Mouse (Mus musculus) layer of hippocampus, postnatal 36 days (tissue): ENCODE data around the gene E130208F15Rik. TPM values are rescaled to one million over a fixed set of nuclear protein-coding genes. Genes with fewer than 3 reads are reported as not detected.

Experiments
- DNase-seq, 2 experiments: peaks; one replicate each; pipeline ENCODE4 v3.0.0; 2022
- total RNA-seq, 2 experiments: library from RNA; stranded (reverse); gene quantifications; 2 replicates each; pipeline ENCODE4 v1.2.3; 2021

E130208F15Rik gene
- total RNA-seq, 2 experiments from 2014 or later = 0.28 to 0.40 TPM

GRCm38 (mm10) chr7:30308076-30309005 lies 13.2 kb upstream of the E130208F15Rik start, which contains the start of gene Alkbh6:
Gene Alkbh6 (plus strand): TSS chr7:30308717.
- peak; percentile 94 to 95 for DNase-seq

- no peak for DNase-seq
These were observed 12.0 kb upstream of the E130208F15Rik start for GRCm38 (mm10) chr7:30309395-30310129.

GRCm38 (mm10) chr7:30310136-30310535 lies 11.4 kb upstream of the E130208F15Rik start:
- DNase-seq = no peak

GRCm38 (mm10) chr7:30313666-30314320 lies 7.7 kb upstream of the E130208F15Rik start:
- DNase-seq = no peak

- no peak for DNase-seq
These were observed 6.8 kb upstream of the E130208F15Rik start, which contains the start of gene Syne4 for GRCm38 (mm10) chr7:30314721-30315155. Gene Syne4 (plus strand): TSS chr7:30314807.

GRCm38 (mm10) chr7:30315559-30316529 lies 5.7 kb upstream of the E130208F15Rik start:
- no peak for DNase-seq

GRCm38 (mm10) chr7:30318142-30318541 lies 3.4 kb upstream of the E130208F15Rik start:
- no peak for DNase-seq

GRCm38 (mm10) chr7:30320946-30321345 lies 594 bp upstream of the E130208F15Rik start:
- DNase-seq = no peak

- peak; percentile 96 for DNase-seq
These were observed 736 bp downstream of the E130208F15Rik start for GRCm38 (mm10) chr7:30322285-30322667.

GRCm38 (mm10) chr7:30322865-30323264 lies 1.3 kb downstream of the E130208F15Rik start:
- DNase-seq = no peak

- DNase-seq = no peak
These were observed 2.3 kb downstream of the E130208F15Rik start, which contains the start of gene Sdhaf1 for GRCm38 (mm10) chr7:30323795-30324194. Gene Sdhaf1 (minus strand): TSS chr7:30323895.

- peak in 1 of 2 experiments; percentile 52 for DNase-seq
These were observed 2.9 kb downstream of the E130208F15Rik start for GRCm38 (mm10) chr7:30324300-30324944.

- DNase-seq = no peak
These were observed 3.8 kb downstream of the E130208F15Rik start for GRCm38 (mm10) chr7:30325364-30325763.

GRCm38 (mm10) chr7:30326427-30326826 lies 4.9 kb downstream of the E130208F15Rik start:
- DNase-seq = no peak

GRCm38 (mm10) chr7:30327140-30327539 lies 5.6 kb downstream of the E130208F15Rik start:
- DNase-seq = no peak

- no peak for DNase-seq
These were observed 6.8 kb downstream of the E130208F15Rik start for GRCm38 (mm10) chr7:30328379-30328778.

- DNase-seq = peak; percentile 86 to 87
These were observed 10.3 kb downstream of the E130208F15Rik start for GRCm38 (mm10) chr7:30331887-30332286.

GRCm38 (mm10) chr7:30332622-30333259 lies 11.2 kb downstream of the E130208F15Rik start:
- no peak for DNase-seq

GRCm38 (mm10) chr7:30333436-30333835 lies 11.9 kb downstream of the E130208F15Rik start:
- DNase-seq = peak; percentile 53 to 58

- no peak for DNase-seq
These were observed 13.0 kb downstream of the E130208F15Rik start for GRCm38 (mm10) chr7:30334563-30334962.
